Mouse (Mus musculus) embryonic facial prominence, embryonic 14.5 days (tissue): ENCODE measurements around the gene Sumo3. TPM values are rescaled to one million over a fixed set of nuclear protein-coding genes. Genes with fewer than 3 reads are reported as not detected.

ENCODE experiments used
- ATAC-seq: fragments of 200-750 bp; cut with Nextera tagmentation; 2 replicates; pipeline ENCODE4 v1.8.0; 2017; ENCODE audit warnings: low read depth, moderate number of reproducible peaks, moderate TSS enrichment
- DNase-seq: peaks from one replicate; pipeline ENCODE4 v3.0.0-alpha.2; 2015; ENCODE audit warnings: low spot score
- H3K27ac ChIP-seq: fragments of 300-500 bp; sonication (generic); replicated peaks from 2 replicates; pipeline ENCODE4 v1.5.1; 2014; ENCODE audit warnings: low read depth, mild to moderate bottlenecking, low read length, moderate library complexity
- H3K27me3 ChIP-seq: fragments of 300-500 bp; sonication (generic); replicated peaks from 2 replicates; pipeline ENCODE4 v1.6.1; 2014; ENCODE audit warnings: low read length; ENCODE audit not compliant: control insufficient read depth, insufficient read depth
- H3K36me3 ChIP-seq: fragments of 300-500 bp; sonication (generic); 2 replicates; pipeline ENCODE4 v1.6.1; 2014; ENCODE audit warnings: low read length, mixed read lengths; ENCODE audit not compliant: control insufficient read depth, insufficient read depth
- H3K4me1 ChIP-seq: fragments of 300-500 bp; sonication (generic); 2 replicates; pipeline ENCODE4 v1.6.1; 2014; ENCODE audit warnings: antibody characterized with exemption, low read length; ENCODE audit not compliant: control insufficient read depth, insufficient read depth
- H3K4me2 ChIP-seq: fragments of 300-500 bp; sonication (generic); 2 replicates; pipeline ENCODE4 v1.6.1; 2014; ENCODE audit warnings: low read depth, mild to moderate bottlenecking, low read length, moderate library complexity, mixed read lengths
- H3K4me3 ChIP-seq: fragments of 300-500 bp; sonication (generic); 2 replicates; pipeline ENCODE4 v1.5.1; 2014; ENCODE audit warnings: low read depth, mild to moderate bottlenecking, low read length
- H3K9ac ChIP-seq: fragments of 300-500 bp; sonication (generic); 2 replicates; pipeline ENCODE4 v1.6.1; 2014; ENCODE audit warnings: low read depth, mild to moderate bottlenecking, low read length, moderate library complexity, mixed read lengths
- H3K9me3 ChIP-seq: fragments of 300-500 bp; sonication (generic); 2 replicates; pipeline ENCODE4 v1.6.1; 2016; ENCODE audit warnings: low read length; ENCODE audit not compliant: control insufficient read depth
- WGBS: fragments of 180-500 bp; shearing (Covaris S2); extraction: QIAGEN DNeasy Blood & Tissue Kit; methylation state at CpG from one replicate; pipeline ENCODE4 v1.1.7; 2014; 5-methylcytosine and 5-hydroxymethylcytosine counted together
- polyA plus RNA-seq: library from polyadenylated mRNA; unstranded; fragments of >200 nt; fragmentation: Nextera tagmentation; extraction: Ambion mirVana; gene quantifications from 2 replicates; pipeline ENCODE4 v1.2.1, GENCODE M21; 2014

Gene Sumo3
- polyA plus RNA-seq, 1 experiment from 2014 or later = 261 TPM

GRCm38 (mm10) chr10:77626036-77626435, 20.1 kb downstream of the Sumo3 start:
- Histone ChIP-seq H3K4me3 (no peak overlapping the region), H3K9ac (no peak overlapping the region), H3K27ac (no peak overlapping the region), H3K4me1 (peaks cover 17% of the 10 kb centered on the region), H3K36me3 (peaks cover 6% of the 10 kb centered on the region), H3K27me3 (no peaks in the 10 kb centered on the region), H3K4me2 (no peak overlapping the region), H3K9me3 (no peaks in the 10 kb centered on the region)
- no peak for DNase-seq
- no peak for ATAC-seq
- 87% methylated on average over 7 of the region's 7 CpGs for WGBS

GRCm38 (mm10) chr10:77626591-77626990, 20.7 kb downstream of the Sumo3 start:
- WGBS = 80% methylated on average over 7 of the region's 7 CpGs
- no peak overlapping the region for H3K4me2 ChIP-seq
- no peak overlapping the region for H3K9ac ChIP-seq
- peaks cover 17% of the 10 kb centered on the region for H3K4me1 ChIP-seq
- H3K4me3 ChIP-seq = no peak overlapping the region
- no peak overlapping the region for H3K27ac ChIP-seq
- no peaks in the 10 kb centered on the region for H3K9me3 ChIP-seq
- no peak for ATAC-seq
- no peaks in the 10 kb centered on the region for H3K27me3 ChIP-seq
- peaks cover 12% of the 10 kb centered on the region for H3K36me3 ChIP-seq
- DNase-seq = no peak

- H3K4me2 ChIP-seq = no peak overlapping the region
- peak; percentile 84 for ATAC-seq
- no peak overlapping the region for H3K4me3 ChIP-seq
- peak; percentile 77 for DNase-seq
- peaks cover 18% of the 10 kb centered on the region for H3K36me3 ChIP-seq
- peaks cover 17% of the 10 kb centered on the region for H3K4me1 ChIP-seq
- H3K27ac ChIP-seq = no peak overlapping the region
- 39% methylated on average over 2 of the region's 2 CpGs for WGBS
- no peaks in the 10 kb centered on the region for H3K9me3 ChIP-seq
- H3K9ac ChIP-seq = no peak overlapping the region
- no peaks in the 10 kb centered on the region for H3K27me3 ChIP-seq
Observed at GRCm38 (mm10) chr10:77627497-77627896, 21.6 kb downstream of the Sumo3 start.

- Histone ChIP-seq H3K9ac (no peak overlapping the region), H3K4me3 (no peak overlapping the region), H3K9me3 (no peaks in the 10 kb centered on the region), H3K4me1 (peaks cover 6% of the 10 kb centered on the region), H3K4me2 (no peak overlapping the region), H3K27ac (no peak overlapping the region), H3K36me3 (peaks cover 35% of the 10 kb centered on the region), H3K27me3 (no peaks in the 10 kb centered on the region)
- 74% methylated on average over 3 of the region's 3 CpGs for WGBS
- no peak for ATAC-seq
- DNase-seq = no peak
Observed at GRCm38 (mm10) chr10:77629163-77629562, 23.3 kb downstream of the Sumo3 start.

GRCm38 (mm10) chr10:77629970-77630369, 24.1 kb downstream of the Sumo3 start:
- ATAC-seq (no peak), DNase-seq (no peak)
- 100% methylated on average over 1 of the region's 1 CpGs for WGBS
- Histone ChIP-seq H3K36me3 (peaks cover 35% of the 10 kb centered on the region), H3K4me3 (no peak overlapping the region), H3K9ac (no peak overlapping the region), H3K4me1 (no peaks in the 10 kb centered on the region), H3K27me3 (no peaks in the 10 kb centered on the region), H3K27ac (no peak overlapping the region), H3K4me2 (no peak overlapping the region), H3K9me3 (no peaks in the 10 kb centered on the region)

- 82% methylated on average over 6 of the region's 6 CpGs for WGBS
- DNase-seq (peak; percentile 24), ATAC-seq (no peak)
- Histone ChIP-seq H3K9ac (no peak overlapping the region), H3K9me3 (no peaks in the 10 kb centered on the region), H3K27me3 (no peaks in the 10 kb centered on the region), H3K36me3 (peaks cover 55% of the 10 kb centered on the region), H3K27ac (no peak overlapping the region), H3K4me1 (no peaks in the 10 kb centered on the region), H3K4me2 (no peak overlapping the region), H3K4me3 (no peak overlapping the region)
Observed at GRCm38 (mm10) chr10:77634016-77634415, 28.1 kb downstream of the Sumo3 start.

GRCm38 (mm10) chr10:77634452-77635231, 28.7 kb downstream of the Sumo3 start:
- no peak for ATAC-seq
- no peak overlapping the region; the same call in 1 of the 2 replicates for H3K27ac ChIP-seq
- WGBS = 60% methylated on average over 13 of the region's 13 CpGs

GRCm38 (mm10) chr10:77636234-77636922, 30.5 kb downstream of the Sumo3 start:
- no peak overlapping the region for H3K27ac ChIP-seq
- H3K9ac ChIP-seq = no peak overlapping the region
- ATAC-seq (no peak), DNase-seq (no peak)
- H3K4me1 ChIP-seq = no peaks in the 10 kb centered on the region
- H3K36me3 ChIP-seq = peaks cover 61% of the 10 kb centered on the region
- H3K4me3 ChIP-seq = no peak overlapping the region
- H3K4me2 ChIP-seq = no peak overlapping the region
- no peaks in the 10 kb centered on the region for H3K27me3 ChIP-seq
- 88% methylated on average over 7 of the region's 7 CpGs for WGBS
- H3K9me3 ChIP-seq = no peaks in the 10 kb centered on the region

More at GRCm38 (mm10) chr10:77634452-77635231, 28.7 kb downstream of the Sumo3 start:
- H3K4me3 ChIP-seq = no peak overlapping the region
- peak; percentile 48 for DNase-seq
- peaks cover 57% of the 10 kb centered on the region for H3K36me3 ChIP-seq
- no peaks in the 10 kb centered on the region for H3K4me1 ChIP-seq
- no peak overlapping the region for H3K4me2 ChIP-seq
- H3K9me3 ChIP-seq = no peaks in the 10 kb centered on the region
- no peak overlapping the region for H3K9ac ChIP-seq
- H3K27me3 ChIP-seq = no peaks in the 10 kb centered on the region
